Mouse (Mus musculus) bone marrow, adult 2 months (tissue): ENCODE measurements around the gene Cfap97d1. TPM values are rescaled to one million over a fixed set of nuclear protein-coding genes. Genes with fewer than 3 reads are reported as not detected.

Experiments
- H3K27ac ChIP-seq: fragments of 200-500 bp; 2 replicates; pipeline ENCODE4 v1.5.1; 2012; ENCODE audit warnings: low read depth, mild to moderate bottlenecking, control low read depth, inconsistent platforms, low read length; ENCODE audit not compliant: control insufficient read depth, poor library complexity, insufficient read depth
- H3K4me1 ChIP-seq: fragments of 200-500 bp; 2 replicates; pipeline ENCODE4 v1.6.1; 2011; ENCODE audit warnings: low read length; ENCODE audit not compliant: control insufficient read depth, insufficient read depth
- H3K4me3 ChIP-seq: fragments of 200-500 bp; replicated peaks from 2 replicates; pipeline ENCODE3; 2011; ENCODE audit warnings: mild to moderate bottlenecking, low read depth, low read length, control low read depth; ENCODE audit not compliant: control insufficient read depth
- CTCF ChIP-seq: fragments of 200-500 bp; IDR thresholded peaks from 2 replicates; pipeline ENCODE4 v1.5.1; 2011; ENCODE audit warnings: low read length, control low read depth; ENCODE audit not compliant: control insufficient read depth, insufficient read depth
- POLR2A ChIP-seq: fragments of 200-500 bp; IDR thresholded peaks from 2 replicates; pipeline ENCODE4 v1.6.1; 2011; ENCODE audit warnings: low read depth, mild to moderate bottlenecking, control low read depth, low read length, borderline replicate concordance; ENCODE audit not compliant: control insufficient read depth
- WGBS: fragments of 180-500 bp; shearing (Covaris S2); methylation state at CpG from one replicate; pipeline ENCODE4 v1.1.7; 2018; 5-methylcytosine and 5-hydroxymethylcytosine counted together
- polyA plus RNA-seq: library from polyadenylated mRNA; stranded (reverse); fragments of >200 nt; gene quantifications from 2 replicates; pipeline ENCODE4 v1.2.4, GENCODE M21; 2011; ENCODE audit warnings: low replicate concordance; ENCODE audit not compliant: missing spikeins, insufficient read depth, insufficient read length

Cfap97d1 gene
- polyA plus RNA-seq, 1 experiment, result not detected

- Histone ChIP-seq H3K4me1 (no peaks in the 10 kb centered on the region), H3K27ac (no peak overlapping the region), H3K4me3 (no peak overlapping the region)
- TF ChIP-seq CTCF (no peak), POLR2A (no peak)
- 60% methylated on average over 3 of the region's 3 CpGs for WGBS
Observed at GRCm38 (mm10) chr11:101991813-101992212, 7.7 kb downstream of the Cfap97d1 start.

GRCm38 (mm10) chr11:101992411-101992810 lies 8.3 kb downstream of the Cfap97d1 start:
- 82% methylated on average over 7 of the region's 7 CpGs for WGBS
- no peak overlapping the region for H3K27ac ChIP-seq
- TF ChIP-seq CTCF (no peak), POLR2A (no peak)
- H3K4me3 ChIP-seq, result no peak overlapping the region
- H3K4me1 ChIP-seq, result no peaks in the 10 kb centered on the region

GRCm38 (mm10) chr11:101994100-101994499 lies 10.0 kb downstream of the Cfap97d1 start:
- 38% methylated on average over 8 of the region's 8 CpGs for WGBS
- Histone ChIP-seq H3K4me3 (no peak overlapping the region), H3K4me1 (no peaks in the 10 kb centered on the region), H3K27ac (no peak overlapping the region)
- TF ChIP-seq CTCF (no peak), POLR2A (no peak)

GRCm38 (mm10) chr11:101995938-101996337 lies 11.9 kb downstream of the Cfap97d1 start:
- no peak overlapping the region for H3K4me3 ChIP-seq
- 87% methylated on average over 7 of the region's 7 CpGs for WGBS
- TF ChIP-seq CTCF, result no peak
- no peak for TF ChIP-seq POLR2A
- no peak overlapping the region for H3K27ac ChIP-seq
- H3K4me1 ChIP-seq, result no peaks in the 10 kb centered on the region

GRCm38 (mm10) chr11:101998258-101998657 lies 14.2 kb downstream of the Cfap97d1 start:
- Histone ChIP-seq H3K27ac (no peak overlapping the region), H3K4me3 (no peak overlapping the region), H3K4me1 (no peaks in the 10 kb centered on the region)
- TF ChIP-seq CTCF, result no peak
- TF ChIP-seq POLR2A, result no peak
- 43% methylated on average over 5 of the region's 5 CpGs for WGBS

GRCm38 (mm10) chr11:101999466-101999865 lies 15.4 kb downstream of the Cfap97d1 start:
- Histone ChIP-seq H3K4me1 (no peaks in the 10 kb centered on the region), H3K4me3 (no peak overlapping the region), H3K27ac (no peak overlapping the region)
- TF ChIP-seq POLR2A, result no peak
- 71% methylated on average over 4 of the region's 4 CpGs for WGBS

- TF ChIP-seq POLR2A (no peak), CTCF (peak; percentile 18; the same call in 1 of the 2 replicates)
- H3K27ac ChIP-seq, result no peak overlapping the region
- WGBS, result 89% methylated on average over 8 of the region's 8 CpGs
- H3K4me1 ChIP-seq, result no peaks in the 10 kb centered on the region
- H3K4me3 ChIP-seq, result no peak overlapping the region
Observed at GRCm38 (mm10) chr11:102004251-102004650, 20.2 kb downstream of the Cfap97d1 start.

GRCm38 (mm10) chr11:102006271-102006670 lies 22.2 kb downstream of the Cfap97d1 start:
- Histone ChIP-seq H3K27ac (no peak overlapping the region), H3K4me1 (no peaks in the 10 kb centered on the region), H3K4me3 (no peak overlapping the region)
- 90% methylated on average over 9 of the region's 9 CpGs for WGBS
- no peak for TF ChIP-seq CTCF
- TF ChIP-seq POLR2A, result no peak

GRCm38 (mm10) chr11:102006688-102007087 lies 22.6 kb downstream of the Cfap97d1 start:
- TF ChIP-seq POLR2A (no peak), CTCF (no peak)
- WGBS, result 79% methylated on average over 5 of the region's 5 CpGs
- H3K4me1 ChIP-seq, result no peaks in the 10 kb centered on the region
- no peak overlapping the region for H3K4me3 ChIP-seq
- no peak overlapping the region for H3K27ac ChIP-seq
